Mouse (Mus musculus): ENCODE measurements around the gene Ivns1abp. TPM values are rescaled to one million over a fixed set of nuclear protein-coding genes. Genes with fewer than 3 reads are reported as not detected.
"Not testable (repeated sequence)": the region's sequence is repeated elsewhere in the genome, so short reads cannot be mapped to it uniquely, and the experiment has no call there.

The Ivns1abp gene
- total RNA-seq (2021), result 100 to 1,000 TPM; 126 to 131 TPM
- long read RNA-seq, experiment 1, transcript Ivns1abp-204 (15 exons, 3,315 nt), result minor isoform, 27 of 166 reads
- long read RNA-seq, experiment 1, transcript Ivns1abp-203 (8 exons, 2,783 nt), result minor isoform, 8 of 166 reads
- long read RNA-seq, experiment 1, transcript Ivns1abp-201 (15 exons, 3,511 nt), result major isoform, 99 of 166 reads
- long read RNA-seq, experiment 1, partial matches to known transcripts, result 7 of 166 reads
- long read RNA-seq, experiment 1, other reads (novel, unspliced or antisense), result 24 of 166 reads
- long read RNA-seq, experiment 2, transcript Ivns1abp-201 (15 exons, 3,511 nt), result major isoform, 77 of 174 reads
- long read RNA-seq, experiment 2, transcript Ivns1abp-203 (8 exons, 2,783 nt), result minor isoform, 9 of 174 reads
- long read RNA-seq, experiment 2, transcript Ivns1abp-204 (15 exons, 3,315 nt), result minor isoform, 50 of 174 reads
- long read RNA-seq, experiment 2, partial matches to known transcripts, result 10 of 174 reads
- long read RNA-seq, experiment 2, other reads (novel, unspliced or antisense), result 28 of 174 reads

GRCm38 (mm10) chr1:151344283-151345108 lies at the start of gene Ivns1abp:
Ivns1abp (plus strand) TSS chr1:151344477.
- no peak for TF ChIP-seq CTCF (IDR thresholded peaks at IDR 0.05)
- DNase-seq (ENCODE audit: extremely low spot score in 1 of 2, low spot score in 2 of 2), result peak; percentile 95 to 98
- peak within 1 kb of the TSS; percentile 98 for H3K4me3 ChIP-seq
- intact Hi-C loops (cut with DNase I), result loop anchor here (2.0 to 5.0 kb wide), 4 partner anchors 42 to 307 kb away; no protein-coding TSS in a partner anchor
- peak within 1 kb of the TSS; percentile 95 for H3K27ac ChIP-seq

DNA sequence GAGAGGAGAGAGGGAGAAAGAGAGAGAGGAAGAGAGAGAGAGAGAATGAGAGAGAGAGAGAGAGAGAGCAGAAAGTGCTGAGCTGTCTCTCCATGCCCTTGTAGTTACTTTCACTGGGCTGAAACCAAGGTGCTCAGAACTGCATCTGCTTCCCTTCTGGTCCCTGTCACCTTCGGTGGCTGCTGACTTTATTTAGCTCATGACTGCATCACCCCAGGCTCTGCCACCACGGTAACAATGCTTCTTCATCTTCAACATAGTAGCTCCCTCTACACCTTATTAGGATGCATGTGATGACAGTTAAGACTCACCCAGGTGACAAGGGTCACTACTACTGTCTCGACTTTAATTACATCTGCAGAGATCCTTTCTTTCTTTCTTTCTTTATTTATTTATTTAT lies 48.8 kb upstream of the Ivns1abp start:
- no peak overlapping the region for H3K27ac ChIP-seq
- H3K4me3 ChIP-seq, result no peak overlapping the region
- TF ChIP-seq CTCF (IDR thresholded peaks at IDR 0.05), result no peak
- DNase-seq (ENCODE audit: extremely low spot score in 1 of 2, low spot score in 2 of 2), result no peak
- intact Hi-C loops (cut with DNase I), result no loop called here

GRCm38 (mm10) chr1:151296621-151297020 lies 47.7 kb upstream of the Ivns1abp start:
- intact Hi-C loops (cut with DNase I), result no loop called here
- Histone ChIP-seq H3K4me3 (no peak overlapping the region), H3K27ac (no peak overlapping the region)
- no peak for TF ChIP-seq CTCF (IDR thresholded peaks at IDR 0.05)
- DNase-seq (ENCODE audit: extremely low spot score in 1 of 2, low spot score in 2 of 2), result no peak

DNA sequence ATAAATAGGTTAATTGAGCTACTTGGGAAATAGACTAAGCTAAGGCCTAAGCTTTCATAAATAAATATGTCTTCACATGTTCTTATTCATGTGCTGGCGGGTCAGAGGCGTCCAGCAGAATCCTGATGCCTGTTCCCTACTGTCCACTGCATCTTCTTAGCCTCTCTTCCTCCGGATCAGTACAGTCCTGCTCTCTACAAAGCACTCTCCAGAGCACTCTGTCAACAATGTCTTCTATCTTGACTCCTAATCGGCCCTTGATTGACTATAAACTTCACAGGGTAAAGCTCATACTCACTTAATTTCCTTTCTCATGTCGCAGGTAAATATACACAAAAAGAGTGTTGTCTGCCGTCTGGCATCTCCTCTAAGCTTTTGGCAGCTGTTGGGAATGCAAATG lies 47.3 kb upstream of the Ivns1abp start:
- no peak for TF ChIP-seq CTCF (IDR thresholded peaks at IDR 0.05)

DNA sequence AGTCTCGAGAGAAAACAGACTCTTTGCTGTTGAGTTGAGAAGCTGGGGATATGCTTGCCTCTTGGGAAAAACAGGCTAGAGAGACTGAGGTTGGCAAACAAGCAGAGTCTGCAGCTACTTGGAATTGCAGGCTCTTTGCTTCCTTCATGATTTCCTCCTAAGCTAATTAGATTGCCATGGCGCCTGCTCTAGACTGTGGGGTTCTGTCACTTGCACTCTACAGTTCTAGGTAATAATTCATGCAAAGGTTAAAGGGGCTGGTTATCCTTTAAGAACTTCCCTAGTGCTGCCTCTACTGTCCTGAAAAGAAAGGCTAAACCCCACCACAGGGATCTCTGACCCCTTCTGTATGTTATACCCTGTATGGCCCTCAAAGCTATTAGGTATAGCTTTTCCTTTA lies 46.7 kb upstream of the Ivns1abp start:
- TF ChIP-seq CTCF (IDR thresholded peaks at IDR 0.05), result no peak

More for the DNA sequence above, 47.3 kb upstream of the Ivns1abp start:
- intact Hi-C loops (cut with DNase I), result no loop called here
- Histone ChIP-seq H3K4me3 (no peak overlapping the region), H3K27ac (no peak overlapping the region)
- no peak for DNase-seq (ENCODE audit: extremely low spot score in 1 of 2, low spot score in 2 of 2)

GRCm38 (mm10) chr1:151301456-151301855 lies 42.8 kb upstream of the Ivns1abp start:
- no peak overlapping the region for H3K4me3 ChIP-seq
- no peak for TF ChIP-seq CTCF (IDR thresholded peaks at IDR 0.05)
- DNase-seq (ENCODE audit: extremely low spot score in 1 of 2, low spot score in 2 of 2), result no peak
- H3K27ac ChIP-seq, result peak overlapping the region; percentile 44
- intact Hi-C loops (cut with DNase I), result loop anchor here (2.0 kb wide), 1 partner anchor 219 kb away; no protein-coding TSS in a partner anchor

More for the DNA sequence above, 46.7 kb upstream of the Ivns1abp start:
- Histone ChIP-seq H3K4me3 (no peak overlapping the region), H3K27ac (no peak overlapping the region)
- intact Hi-C loops (cut with DNase I), result no loop called here
- DNase-seq (ENCODE audit: extremely low spot score in 1 of 2, low spot score in 2 of 2), result no peak

GRCm38 (mm10) chr1:151301904-151302303 lies 42.4 kb upstream of the Ivns1abp start:
- Histone ChIP-seq H3K27ac (peak overlapping the region; percentile 55; the same call in 1 of the 2 replicates), H3K4me3 (no peak overlapping the region)
- TF ChIP-seq CTCF (IDR thresholded peaks at IDR 0.05), result no peak
- no peak for DNase-seq (ENCODE audit: extremely low spot score in 1 of 2, low spot score in 2 of 2)
- intact Hi-C loops (cut with DNase I), result loop anchor here (2.0 kb wide), 2 partner anchors 43 to 219 kb away; partner anchors contain the start of gene Ivns1abp

DNA sequence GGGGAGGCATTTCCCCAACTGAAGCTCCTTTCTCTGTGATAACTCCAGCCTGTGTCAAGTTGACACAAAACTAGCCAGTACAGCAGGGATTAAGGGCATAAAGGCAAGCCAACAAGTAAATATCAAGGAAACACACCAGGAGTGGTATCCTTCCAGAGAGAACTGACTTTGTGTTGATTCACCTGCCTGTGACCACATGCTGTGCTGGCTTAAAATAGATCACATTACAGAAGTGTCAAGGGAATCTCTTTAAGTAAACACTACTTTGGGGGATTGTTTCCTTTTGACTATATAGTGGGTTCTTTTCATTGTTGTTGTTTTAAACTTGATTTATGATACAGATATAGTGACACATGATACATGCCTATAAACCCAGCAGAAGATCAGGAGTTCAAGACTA lies 41.0 kb upstream of the Ivns1abp start:
- Histone ChIP-seq H3K27ac (no peak overlapping the region), H3K4me3 (no peak overlapping the region)
- no peak for DNase-seq (ENCODE audit: extremely low spot score in 1 of 2, low spot score in 2 of 2)
- intact Hi-C loops (cut with DNase I), result loop anchor here (2.0 kb wide), 1 partner anchor 42 kb away; the partner anchor contains the start of gene Ivns1abp
- TF ChIP-seq CTCF (IDR thresholded peaks at IDR 0.05), result no peak

GRCm38 (mm10) chr1:151305001-151305400 lies 39.3 kb upstream of the Ivns1abp start:
- H3K4me3 ChIP-seq; intact Hi-C loops (cut with DNase I); DNase-seq (ENCODE audit: extremely low spot score in 1 of 2, low spot score in 2 of 2); H3K27ac ChIP-seq: not testable (repeated sequence)

DNA sequence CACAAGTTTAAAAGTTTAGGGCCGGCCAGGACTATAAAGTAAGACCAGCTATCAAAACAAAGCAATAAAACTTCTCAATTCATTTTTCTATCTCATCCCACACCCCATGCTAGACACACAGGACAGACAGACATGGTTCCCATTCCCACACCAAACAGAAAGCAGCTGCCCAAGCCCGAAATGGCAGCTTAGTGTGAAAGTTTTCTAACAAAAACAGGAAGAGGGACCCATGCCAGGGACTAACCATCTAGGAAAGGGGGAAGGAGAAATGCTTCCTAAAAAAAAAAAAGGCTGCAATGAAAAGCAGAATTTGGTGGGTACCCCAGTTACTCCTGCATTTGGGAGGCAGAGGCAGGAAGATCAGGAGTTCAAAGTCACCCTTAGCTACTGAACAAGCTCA lies 37.2 kb upstream of the Ivns1abp start:
- no peak for TF ChIP-seq CTCF (IDR thresholded peaks at IDR 0.05)

GRCm38 (mm10) chr1:151307821-151308220 lies 36.5 kb upstream of the Ivns1abp start:
- intact Hi-C loops (cut with DNase I), result no loop called here
- H3K27ac ChIP-seq, result no peak overlapping the region
- DNase-seq (ENCODE audit: extremely low spot score in 1 of 2, low spot score in 2 of 2), result no peak
- TF ChIP-seq CTCF (IDR thresholded peaks at IDR 0.05), result no peak
- no peak overlapping the region for H3K4me3 ChIP-seq

More for the DNA sequence above, 37.2 kb upstream of the Ivns1abp start:
- no peak overlapping the region for H3K4me3 ChIP-seq
- H3K27ac ChIP-seq, result no peak overlapping the region
- no peak for DNase-seq (ENCODE audit: extremely low spot score in 1 of 2, low spot score in 2 of 2)
- intact Hi-C loops (cut with DNase I), result no loop called here

DNA sequence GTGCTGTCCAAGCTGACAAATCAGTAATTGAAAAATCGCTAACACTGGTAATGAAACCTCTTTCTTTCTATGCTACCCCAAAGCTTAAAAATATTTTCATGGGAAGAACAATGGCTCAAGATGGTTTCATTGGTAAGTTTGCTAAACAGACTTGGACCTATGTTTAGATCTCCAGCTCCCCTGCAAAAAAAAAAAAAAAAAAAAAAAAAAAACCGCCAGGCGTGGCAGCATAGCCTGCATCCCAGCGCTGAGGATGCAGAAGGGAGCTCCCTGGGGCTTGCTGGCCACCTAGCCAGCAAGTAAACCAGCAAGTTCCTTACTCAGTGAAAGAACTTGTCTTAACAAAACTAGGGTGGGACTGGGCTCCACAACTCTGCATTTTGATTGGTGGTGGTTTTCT lies 35.8 kb upstream of the Ivns1abp start:
- H3K27ac ChIP-seq, result no peak overlapping the region
- H3K4me3 ChIP-seq, result no peak overlapping the region
- intact Hi-C loops (cut with DNase I), result no loop called here
- no peak for TF ChIP-seq CTCF (IDR thresholded peaks at IDR 0.05)
- DNase-seq (ENCODE audit: extremely low spot score in 1 of 2, low spot score in 2 of 2), result no peak

Measured in left cerebral cortex, adult 2 months (tissue).